Mouse (Mus musculus) left cerebral cortex, postnatal 14 days (tissue): ENCODE results near the gene 1700042G07Rik. TPM values are rescaled to one million over a fixed set of nuclear protein-coding genes. Genes with fewer than 3 reads are reported as not detected.

ENCODE experiments used
- DNase-seq, 2 experiments: peaks; one replicate each; pipeline ENCODE4 v3.0.0; 2021 to 2022; ENCODE audit warnings: low spot score in 2 of 2, mixed read lengths in 1 of 2
- intact Hi-C: fragments of 180-260 bp; cut with DNase I; formaldehyde crosslinking; loops from one replicate; pipeline ENCODE4 v1.15.1; 2025
- total RNA-seq, 2 experiments: library from RNA; stranded (reverse); gene quantifications; 2 replicates each; pipeline ENCODE4 v1.2.3; 2021

1700042G07Rik gene
- total RNA-seq, 2 experiments from 2014 or later: not detected

DNA sequence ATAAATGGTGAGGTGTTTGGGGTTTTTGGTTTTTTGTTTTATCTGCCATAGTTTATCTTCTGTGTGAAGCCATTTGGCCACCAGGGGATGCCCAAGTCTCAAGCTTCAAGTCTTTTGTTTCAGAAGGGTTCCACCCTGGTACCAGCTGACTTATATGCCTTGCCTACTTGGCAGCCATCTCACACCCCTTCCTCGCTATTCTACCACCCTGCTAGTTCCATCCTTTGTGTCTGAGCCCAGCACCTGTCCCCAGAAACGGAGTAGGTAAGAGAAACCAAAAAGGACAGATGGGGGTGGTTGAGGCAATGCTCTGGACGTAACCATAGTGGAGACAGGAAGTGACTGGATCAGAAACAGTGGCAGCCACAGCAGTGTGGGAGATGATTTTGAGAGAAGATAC, 13.3 kb upstream of the 1700042G07Rik start:
- intact Hi-C loops: loop anchor here (10.0 kb wide), 1 partner anchor 395 kb away; the partner anchor contains the start of genes Gpbp1l1 and Tmem69
- DNase-seq: peak; percentile 73 to 89

DNA sequence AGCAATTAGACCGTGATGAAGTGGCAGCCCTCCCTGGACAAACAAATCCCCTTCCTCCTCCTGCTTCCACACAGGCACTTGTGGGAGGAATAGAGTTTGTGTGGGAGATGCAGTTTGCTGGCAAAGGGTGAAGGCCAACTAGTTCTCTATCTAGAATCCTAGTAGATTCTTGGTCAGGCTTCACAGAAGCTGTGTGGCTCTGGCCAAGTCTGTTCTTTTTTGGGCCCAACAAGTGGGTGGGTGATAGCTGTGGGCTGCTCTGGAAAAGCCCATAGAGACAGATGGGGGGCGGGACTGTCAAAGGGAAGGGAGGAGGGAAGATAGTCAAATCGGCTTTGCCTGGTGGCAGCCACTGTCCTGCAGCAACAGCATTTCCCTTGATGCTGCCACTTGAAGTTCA, 12.4 kb upstream of the 1700042G07Rik start:
- peak; percentile 79 to 88 for DNase-seq
- intact Hi-C loops: loop anchor here (10.0 kb wide), 1 partner anchor 394 kb away; the partner anchor contains the start of genes Gpbp1l1 and Tmem69

DNA sequence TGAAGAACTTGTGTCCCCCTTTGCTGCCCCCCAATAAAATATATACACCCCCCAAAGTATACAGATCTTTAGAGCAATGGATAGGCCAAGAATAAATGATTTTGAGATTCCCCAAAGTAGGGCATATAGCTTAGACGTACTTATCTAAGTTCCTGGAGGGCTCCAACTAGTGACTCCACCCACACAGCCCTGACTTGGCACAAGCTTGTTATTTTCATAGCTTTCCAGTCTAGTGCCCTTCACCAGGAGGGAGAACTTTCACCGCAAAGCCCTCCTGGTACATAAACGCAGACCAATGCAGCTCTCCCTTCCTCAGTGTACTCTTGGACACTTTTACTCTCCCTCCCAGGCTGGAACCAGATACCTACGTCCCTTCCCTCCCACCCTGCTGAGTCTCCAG, 11.0 kb upstream of the 1700042G07Rik start:
- no peak for DNase-seq
- intact Hi-C loops: loop anchor here (10.0 kb wide), 1 partner anchor 393 kb away; the partner anchor contains the start of genes Gpbp1l1 and Tmem69

DNA sequence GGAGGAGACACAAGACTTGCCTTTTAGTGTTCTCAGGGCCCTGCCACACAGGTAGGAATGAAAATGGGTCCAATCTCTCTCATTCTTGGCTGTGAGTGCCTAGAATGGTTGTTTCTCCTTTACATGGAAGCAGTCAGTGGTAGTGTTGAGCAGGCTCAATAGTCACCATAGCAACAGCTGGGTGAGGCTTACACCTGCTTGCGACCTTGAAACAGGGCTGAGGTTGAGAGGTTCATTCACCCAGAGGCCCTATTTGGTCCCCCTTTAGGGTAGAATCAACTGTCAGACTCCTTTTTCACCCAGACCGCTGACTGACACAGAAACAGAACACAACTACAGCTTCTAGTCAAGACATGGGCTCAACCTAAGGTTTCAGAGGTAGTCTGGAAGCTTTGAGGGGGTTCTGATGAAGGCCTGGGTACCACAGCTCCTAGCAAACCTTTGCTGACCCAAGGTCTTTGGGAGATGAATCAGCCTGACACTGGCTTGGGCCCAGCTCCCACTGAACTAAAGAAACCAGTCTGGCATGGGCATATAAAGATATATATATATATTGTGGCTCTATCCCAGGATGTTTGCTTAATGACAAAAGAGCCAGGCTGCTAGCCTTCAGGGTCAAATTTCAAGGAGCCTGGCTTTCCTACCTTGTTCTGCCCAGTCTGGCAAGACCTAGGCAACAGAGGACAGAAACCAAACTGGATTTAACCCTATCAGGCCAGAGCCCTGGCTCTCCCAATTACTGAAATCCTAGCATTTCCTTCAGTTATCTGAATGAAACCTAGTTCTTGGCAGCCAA, 8.2 kb upstream of the 1700042G07Rik start:
- intact Hi-C loops: loop anchor here (5.0 to 10.0 kb wide), 2 partner anchors 117 to 390 kb away; partner anchors contain the start of genes Gpbp1l1 and Tmem69
- no peak for DNase-seq

DNA sequence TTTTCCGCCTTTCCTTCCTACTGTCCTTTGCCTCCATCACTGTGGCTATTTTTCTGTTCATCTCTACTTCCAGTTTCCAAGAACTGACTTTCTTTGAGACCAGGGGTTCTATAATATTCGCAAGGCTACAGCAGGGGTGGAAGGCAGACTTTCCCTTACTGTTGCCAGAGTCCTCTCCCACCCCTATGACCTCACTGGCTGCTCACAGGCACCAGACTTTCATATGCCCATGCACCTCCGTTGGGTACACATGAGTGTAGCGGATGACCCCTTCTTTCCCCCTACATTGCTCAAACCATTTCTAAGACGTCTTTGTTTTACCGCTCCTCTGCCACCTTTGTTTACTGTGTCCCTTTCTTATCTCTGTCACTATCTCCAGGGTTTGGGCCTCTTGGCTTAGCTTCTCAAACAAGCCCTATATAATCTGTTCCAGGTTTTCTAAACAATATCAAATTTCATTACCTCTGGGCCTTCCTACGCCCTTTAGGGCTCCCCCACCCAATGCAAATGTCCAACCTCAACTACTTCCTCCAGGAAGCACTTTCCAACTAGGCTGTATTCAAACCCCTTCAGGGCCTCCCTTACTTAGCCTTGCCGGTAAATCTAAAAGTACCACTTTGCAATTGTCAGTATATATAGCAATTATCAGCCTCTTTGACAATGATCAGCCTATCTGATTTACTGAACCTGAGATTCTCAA, 7.3 kb upstream of the 1700042G07Rik start:
- DNase-seq: no peak
- intact Hi-C loops: loop anchor here (5.0 to 10.0 kb wide), 2 partner anchors 116 to 389 kb away; partner anchors contain the start of genes Gpbp1l1 and Tmem69

DNA sequence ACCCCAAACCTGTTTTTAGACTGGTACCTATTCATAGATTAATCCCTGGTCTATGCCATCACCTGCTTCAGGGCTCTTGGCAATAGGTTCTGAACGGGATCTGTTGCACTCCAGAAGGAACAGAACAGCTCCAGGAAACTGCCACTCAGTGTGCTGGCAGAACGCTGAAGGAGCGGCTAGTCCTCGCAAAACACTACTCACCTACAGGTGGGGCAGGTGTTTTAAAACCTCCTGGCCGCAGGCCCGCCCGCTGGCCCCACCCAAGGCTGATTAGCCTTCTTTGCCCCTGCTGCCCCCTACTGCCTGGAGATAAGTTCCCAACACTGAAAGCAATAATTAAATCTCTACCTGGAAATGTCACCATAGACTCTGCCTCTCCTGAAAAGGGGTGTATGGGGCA, 5.8 kb upstream of the 1700042G07Rik start, which contains the start of gene Tspan1:
Gene Tspan1 (minus strand): TSS at position 198 of the 400 bp plus-strand sequence.
- intact Hi-C loops: loop anchor here (5.0 to 10.0 kb wide), 2 partner anchors 115 to 387 kb away; partner anchors contain the start of genes Gpbp1l1 and Tmem69
- DNase-seq: no peak

DNA sequence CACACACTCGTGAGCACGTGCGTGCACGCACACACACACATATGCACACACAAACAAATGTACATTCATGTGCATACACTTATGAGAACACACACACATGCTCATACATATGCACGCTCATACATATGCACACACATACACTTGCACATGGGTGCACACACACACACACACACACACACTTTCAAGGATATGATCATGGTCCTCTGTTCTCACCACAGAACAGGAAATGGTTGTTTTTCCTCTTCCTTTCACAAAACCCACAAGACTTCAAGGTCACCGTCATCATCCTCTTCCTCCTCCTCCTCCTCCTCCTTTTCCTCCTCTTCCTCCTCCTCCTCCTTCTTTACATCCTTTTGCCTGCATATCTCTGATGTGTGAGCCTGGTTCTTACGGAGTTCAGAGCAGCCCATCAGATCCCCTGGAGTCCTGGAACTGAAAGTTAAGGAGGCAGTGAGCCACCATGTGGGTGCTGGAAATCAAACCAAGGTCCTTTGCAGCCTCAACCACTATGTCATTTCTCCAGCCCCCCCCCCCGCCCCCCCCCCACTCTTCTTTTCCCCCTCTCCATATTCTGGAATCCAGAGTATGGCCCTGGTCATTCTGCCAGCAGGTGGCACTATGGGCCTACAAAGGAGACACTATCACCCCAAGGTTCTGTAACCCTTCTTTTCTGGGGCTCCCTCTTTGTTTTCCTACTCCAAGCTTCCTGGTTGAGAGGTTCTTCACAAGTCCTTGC, 4.4 kb upstream of the 1700042G07Rik start:
- intact Hi-C loops: loop anchor here (5.0 to 10.0 kb wide), 2 partner anchors 114 to 386 kb away; partner anchors contain the start of genes Gpbp1l1 and Tmem69
- peak; percentile 76 to 80 for DNase-seq

DNA sequence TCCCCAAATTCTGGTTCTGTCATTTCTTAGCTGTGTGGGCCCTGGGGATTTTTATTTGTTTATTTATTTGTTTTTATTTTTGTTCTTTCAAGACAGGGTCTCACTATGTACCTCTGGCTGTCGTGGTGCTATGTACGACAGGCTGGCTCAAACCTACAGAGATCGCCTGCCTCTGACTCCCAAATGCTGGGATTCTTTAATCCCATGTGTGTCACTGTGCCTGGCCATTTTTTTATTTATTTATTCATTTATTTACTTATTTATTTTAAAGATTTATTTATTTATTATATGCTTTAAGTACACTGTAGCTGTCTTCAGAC, 3.9 kb upstream of the 1700042G07Rik start:
- no peak for DNase-seq
- intact Hi-C loops: loop anchor here (5.0 to 10.0 kb wide), 2 partner anchors 113 to 385 kb away; partner anchors contain the start of genes Gpbp1l1 and Tmem69

DNA sequence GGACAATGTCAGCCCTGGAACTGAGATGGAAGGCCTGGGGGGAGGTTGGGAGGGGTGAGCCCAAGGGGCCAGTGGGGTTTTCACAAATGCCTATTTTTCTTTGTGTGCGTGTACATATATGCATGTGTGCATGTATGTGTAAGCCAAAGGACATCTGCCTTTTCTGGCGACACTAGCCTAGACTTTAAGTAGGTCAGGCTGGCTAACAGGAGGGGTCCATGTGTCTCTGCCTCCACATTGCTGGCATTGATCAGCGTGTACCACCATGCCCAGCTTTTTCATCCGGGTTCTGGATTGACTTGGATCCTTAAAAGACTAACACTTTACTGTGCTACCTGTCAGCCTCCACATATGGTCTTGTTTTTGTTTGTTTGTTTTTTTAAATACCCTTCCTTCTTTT, 580 bp downstream of the 1700042G07Rik start:
- intact Hi-C loops: no loop called here
- no peak for DNase-seq

DNA sequence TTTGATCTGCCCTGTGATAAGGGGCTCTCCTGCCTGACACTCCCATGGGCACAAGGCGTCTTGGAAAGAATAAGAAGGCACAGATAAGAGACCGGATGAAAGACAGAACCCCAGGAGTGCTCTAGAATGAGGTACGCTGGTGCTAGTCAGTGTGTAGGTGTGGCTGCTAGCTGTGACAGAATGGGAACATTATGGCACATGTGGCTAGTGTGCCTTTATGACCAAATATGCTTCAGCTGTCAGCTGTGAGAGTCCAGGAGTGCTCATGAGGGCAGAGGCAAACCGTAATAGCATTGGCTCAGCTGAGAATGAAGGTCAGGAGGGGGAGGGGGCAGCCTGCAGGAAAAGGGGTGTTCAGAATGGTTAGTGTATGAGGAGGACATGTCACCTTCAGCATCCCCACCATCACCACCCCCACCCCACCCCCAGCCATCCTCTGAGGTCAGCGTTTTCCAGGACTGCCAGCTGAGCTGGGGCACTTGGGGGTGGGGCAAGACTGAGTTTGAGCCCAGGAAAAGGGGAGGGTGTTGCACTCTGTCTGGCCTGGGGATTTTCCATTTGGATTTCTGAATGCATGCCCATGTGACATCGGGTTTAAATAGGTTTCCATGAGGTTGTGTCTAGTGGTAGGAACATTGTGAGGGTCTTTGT, 1.4 kb downstream of the 1700042G07Rik start:
- intact Hi-C loops: loop anchor here (5.0 kb wide), 1 partner anchor 48 kb away; the partner anchor contains the start of gene Pik3r3
- no peak for DNase-seq

DNA sequence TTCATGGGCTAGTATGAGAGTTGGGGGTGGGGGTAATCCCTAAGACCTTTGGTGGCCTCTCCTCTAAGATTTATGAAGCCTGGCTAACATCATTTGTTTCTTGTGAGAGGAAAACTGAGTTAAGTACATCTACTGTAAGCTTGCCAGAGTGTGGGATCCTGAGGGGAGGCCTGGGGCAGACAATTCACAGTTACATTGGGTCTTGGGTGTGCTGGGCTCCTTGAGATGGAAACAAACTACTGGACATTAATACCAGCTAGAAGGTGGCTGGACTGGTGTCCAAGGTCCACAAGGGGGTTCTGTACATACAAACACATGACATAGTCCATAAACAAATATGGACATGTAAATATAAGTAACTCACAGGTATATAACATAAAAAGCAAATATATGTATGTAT, 2.0 kb downstream of the 1700042G07Rik start:
- intact Hi-C loops: loop anchor here (5.0 kb wide), 1 partner anchor 47 kb away; the partner anchor contains the start of gene Pik3r3
- DNase-seq: no peak

DNA sequence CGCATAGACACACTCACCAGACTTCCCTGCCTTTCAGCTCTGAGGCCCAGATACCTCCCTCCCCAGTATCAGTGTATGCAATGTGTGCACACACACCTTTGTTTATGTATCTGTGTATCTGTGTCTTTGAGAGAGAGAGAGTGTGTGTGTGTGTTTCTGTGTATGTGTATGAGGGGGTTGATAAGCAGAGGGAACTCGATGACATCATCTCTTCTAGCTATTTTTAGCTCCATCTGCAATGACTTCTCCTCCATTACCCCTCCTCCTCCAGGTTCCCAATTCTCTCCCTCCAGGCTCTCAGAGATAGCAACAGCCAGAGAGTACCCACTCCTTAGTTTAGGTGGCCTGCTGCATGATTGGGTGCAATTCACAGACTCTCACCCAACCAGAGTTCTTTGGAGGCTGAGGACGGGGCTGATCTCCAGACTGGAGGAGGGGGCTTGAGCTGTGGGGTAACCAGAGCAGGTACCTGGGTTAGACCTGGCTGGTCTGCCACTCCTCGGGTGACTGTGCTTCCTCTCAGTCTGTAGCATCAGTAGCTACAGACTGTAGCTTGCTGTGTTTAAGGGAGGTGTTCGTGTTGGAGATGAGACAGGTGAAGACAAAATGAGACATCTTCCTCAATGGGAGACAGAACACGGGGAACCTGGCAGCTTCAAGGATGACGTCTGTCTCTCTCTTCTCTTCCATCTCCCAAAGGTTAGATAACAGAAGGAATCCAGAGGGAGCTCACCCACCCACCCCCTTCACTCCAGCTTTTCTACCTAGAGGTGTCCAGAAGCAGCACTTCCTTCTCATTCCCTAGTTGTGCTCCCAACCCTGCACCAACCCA, 2.8 kb downstream of the 1700042G07Rik start:
- DNase-seq: peak; percentile 49 to 89
- intact Hi-C loops: loop anchor here (5.0 kb wide), 1 partner anchor 46 kb away; the partner anchor contains the start of gene Pik3r3

DNA sequence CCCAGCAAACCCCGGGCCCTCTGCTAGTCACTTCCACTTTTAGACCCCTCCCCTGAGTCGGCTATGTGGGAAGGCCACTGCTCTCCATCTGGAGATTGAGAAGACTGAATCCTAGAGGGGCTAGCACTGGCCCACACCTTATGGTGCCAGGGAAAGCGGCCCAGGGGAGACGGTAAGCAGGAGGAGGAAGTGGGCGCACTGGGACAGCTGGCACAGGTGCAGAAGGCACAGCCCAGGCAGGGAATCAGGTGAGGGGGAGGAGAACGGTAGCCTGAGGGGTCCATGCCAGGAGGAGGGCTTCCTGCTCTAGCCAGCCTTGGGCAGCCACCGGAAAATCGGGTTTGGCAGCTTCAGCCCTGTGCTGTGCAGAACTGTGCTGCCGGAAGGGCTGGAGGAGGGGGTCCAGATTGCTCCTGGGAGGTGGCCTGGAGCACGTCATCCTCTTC, 3.4 kb downstream of the 1700042G07Rik start:
- DNase-seq: peak; percentile 72 to 88
- intact Hi-C loops: loop anchor here (5.0 kb wide), 1 partner anchor 46 kb away; the partner anchor contains the start of gene Pik3r3

DNA sequence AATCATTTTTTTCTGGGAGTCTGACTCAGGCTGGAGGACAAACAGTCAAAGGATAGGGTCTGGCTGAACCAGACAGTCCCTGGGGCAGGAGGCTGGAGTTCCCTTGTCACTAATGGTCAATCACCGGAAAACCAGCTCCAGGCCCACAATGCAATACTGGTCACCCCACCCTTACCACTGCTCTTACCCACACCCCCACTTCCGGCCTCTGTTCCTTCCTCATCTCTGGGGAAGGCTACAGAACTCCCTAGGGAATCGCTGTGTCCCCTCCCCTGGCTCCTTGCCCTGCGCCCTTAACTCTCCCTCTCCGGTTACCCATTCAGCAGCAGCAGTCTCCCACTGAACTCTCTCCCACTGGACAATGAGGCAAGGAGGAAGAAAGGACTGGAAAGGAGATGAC, 4.0 kb downstream of the 1700042G07Rik start:
- peak in 1 of 2 experiments; percentile 34 for DNase-seq

DNA sequence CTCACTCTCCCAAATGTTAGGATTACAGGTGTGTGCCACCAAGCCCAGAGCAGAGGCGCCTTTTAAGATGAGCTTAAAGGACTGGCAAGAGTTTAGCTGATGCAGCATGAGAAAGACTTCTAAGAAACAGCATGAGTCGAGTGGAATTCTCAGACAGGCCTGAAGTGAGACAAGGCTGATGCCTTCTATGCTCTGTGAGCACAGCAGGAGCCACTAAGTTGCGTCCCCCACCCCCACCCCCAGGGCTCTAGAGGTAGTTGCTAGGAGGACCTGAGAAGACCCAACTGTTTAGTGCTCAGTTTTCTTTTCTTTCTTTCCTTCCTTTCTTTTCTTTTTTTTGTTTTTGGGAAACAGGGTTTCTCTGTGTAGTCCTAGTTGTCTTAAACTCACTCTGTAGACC, 8.9 kb downstream of the 1700042G07Rik start:
- intact Hi-C loops: no loop called here

More for the DNA sequence above, 4.0 kb downstream of the 1700042G07Rik start:
- intact Hi-C loops: loop anchor here (5.0 kb wide), 1 partner anchor 45 kb away; the partner anchor contains the start of gene Pik3r3

DNA sequence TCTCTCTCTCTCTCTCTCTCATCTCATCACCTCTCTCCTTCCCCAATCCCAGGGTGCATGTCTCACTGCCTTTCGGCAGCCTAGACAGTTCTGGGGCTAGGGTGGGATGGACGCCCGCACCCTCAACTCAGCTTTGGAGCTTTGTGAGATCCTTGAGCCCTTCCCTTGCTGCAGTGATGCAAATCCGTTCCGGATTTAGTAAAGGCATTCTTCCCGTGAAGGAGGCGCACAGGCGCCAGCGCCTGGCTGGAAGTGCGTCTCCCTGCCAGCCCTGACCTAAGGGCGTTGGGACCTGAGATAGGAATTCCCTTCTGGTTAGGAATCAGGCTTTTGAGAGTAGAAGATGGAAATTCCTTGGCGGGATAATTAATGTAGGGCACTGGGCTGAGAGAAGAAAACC, 9.6 kb downstream of the 1700042G07Rik start:
- intact Hi-C loops: no loop called here
- DNase-seq: no peak

More for the DNA sequence above, 8.9 kb downstream of the 1700042G07Rik start:
- no peak for DNase-seq

DNA sequence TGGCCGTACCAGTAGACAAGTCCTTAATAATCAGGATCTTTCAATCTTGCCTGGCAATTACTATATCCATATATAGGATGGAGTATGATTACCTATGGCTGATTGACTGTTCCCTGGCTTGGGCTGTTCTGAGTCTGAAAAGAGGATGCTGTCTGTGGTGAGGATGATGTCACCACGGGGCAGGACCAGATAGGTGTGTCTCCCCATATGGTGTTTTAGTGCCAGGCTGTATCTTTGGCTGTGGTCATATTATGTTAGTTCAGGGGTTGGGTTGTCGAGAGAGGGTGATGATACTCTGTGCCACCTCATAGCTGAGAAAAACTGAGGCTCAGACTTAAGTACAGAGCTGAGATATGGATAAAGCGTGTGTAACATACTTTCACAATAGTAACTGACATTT, 11.9 kb downstream of the 1700042G07Rik start:
- intact Hi-C loops: no loop called here
- no peak for DNase-seq
